Mouse (Mus musculus) cortical plate, adult 2 months (tissue): Measurements from ENCODE around the gene Rims1.

Experiments
- CTCF ChIP-seq: fragments of 200-500 bp; IDR thresholded peaks from 2 replicates; pipeline ENCODE4 v1.5.1; 2011; ENCODE audit warnings: mild to moderate bottlenecking, control low read depth, low read length; ENCODE audit not compliant: insufficient read depth; ENCODE audit errors: extremely low read depth
- POLR2A ChIP-seq: fragments of 200-500 bp; IDR thresholded peaks from 2 replicates; pipeline ENCODE4 v1.6.1; 2011; ENCODE audit warnings: mild to moderate bottlenecking, low read length, control low read depth; ENCODE audit not compliant: insufficient read depth; ENCODE audit errors: extremely low read depth

DNA sequence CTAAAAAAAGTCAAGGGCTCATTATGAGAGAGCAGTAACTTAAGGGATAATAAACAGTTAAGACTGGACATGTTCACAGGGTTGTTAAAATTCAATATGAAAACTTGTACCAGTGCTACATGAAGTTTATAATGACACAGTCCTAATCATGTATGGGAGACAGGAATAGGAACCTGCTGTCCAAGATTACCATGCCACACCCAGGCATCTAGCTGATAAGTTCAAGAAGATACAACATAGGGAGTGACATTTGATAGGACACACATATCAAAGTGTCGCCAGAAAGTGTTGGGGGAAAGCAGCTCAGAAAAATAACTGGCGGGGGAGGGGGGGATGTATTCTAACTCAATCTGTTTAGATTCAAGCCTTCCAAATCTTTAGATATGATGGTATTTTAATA lies 449.6 kb downstream of the Rims1 start:
- TF ChIP-seq CTCF (no peak), POLR2A (no peak)
